Mouse (Mus musculus): ENCODE data around the gene Uba3.

DNA sequence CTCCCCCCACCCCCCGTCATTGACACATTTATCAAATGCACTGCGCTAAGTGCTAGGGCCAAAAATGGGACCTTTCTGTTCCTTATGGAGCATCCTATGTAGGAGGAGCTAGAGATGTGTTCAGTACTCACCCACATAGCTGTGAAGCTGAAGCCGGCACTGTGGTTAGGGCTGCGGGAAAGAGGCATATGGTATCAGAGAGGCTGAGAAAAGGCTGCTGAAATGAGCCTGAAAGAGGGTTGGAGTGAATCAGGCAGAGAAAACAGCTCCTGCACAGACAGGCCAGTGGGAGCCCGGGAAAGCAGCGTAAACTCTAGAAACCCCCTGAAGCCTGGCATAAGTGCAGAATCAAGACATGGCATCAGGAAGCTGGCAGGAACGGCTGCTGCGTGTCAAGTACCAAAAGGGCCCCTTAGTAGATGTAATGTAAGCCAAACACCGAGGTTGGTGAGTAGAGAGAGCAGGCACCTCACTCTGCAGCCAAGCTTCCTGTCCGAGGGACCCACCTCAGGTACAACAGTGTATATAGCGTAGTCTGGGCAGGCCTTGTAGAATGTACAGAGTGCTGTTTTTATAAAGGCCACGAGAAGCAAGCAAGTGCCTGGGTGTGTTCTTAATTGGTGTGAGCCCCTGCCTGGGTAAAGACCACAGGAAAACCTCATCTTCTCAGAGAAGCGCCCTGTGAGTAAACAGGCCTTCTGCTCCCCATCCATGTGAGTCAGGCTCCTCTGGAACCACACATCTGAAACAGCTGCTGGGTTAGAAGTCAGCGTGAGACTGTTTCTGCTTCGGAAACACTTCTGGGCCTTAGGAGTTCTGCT is 16.0 kb upstream of the Uba3 start:
- TF ChIP-seq CTCF (IDR thresholded peaks at IDR 0.05; ENCODE audit: low read depth, low read length) = no peak
- no peak for TF ChIP-seq POLR2A (IDR thresholded peaks at IDR 0.05; ENCODE audit: borderline replicate concordance, low read depth, low read length)
